Mouse (Mus musculus): ENCODE results near the gene Gatd1. TPM values are rescaled to one million over a fixed set of nuclear protein-coding genes. Genes with fewer than 3 reads are reported as not detected.

The Gatd1 gene
- polyA plus RNA-seq, 1 experiment from 2014 or later = 45.1 TPM

DNA sequence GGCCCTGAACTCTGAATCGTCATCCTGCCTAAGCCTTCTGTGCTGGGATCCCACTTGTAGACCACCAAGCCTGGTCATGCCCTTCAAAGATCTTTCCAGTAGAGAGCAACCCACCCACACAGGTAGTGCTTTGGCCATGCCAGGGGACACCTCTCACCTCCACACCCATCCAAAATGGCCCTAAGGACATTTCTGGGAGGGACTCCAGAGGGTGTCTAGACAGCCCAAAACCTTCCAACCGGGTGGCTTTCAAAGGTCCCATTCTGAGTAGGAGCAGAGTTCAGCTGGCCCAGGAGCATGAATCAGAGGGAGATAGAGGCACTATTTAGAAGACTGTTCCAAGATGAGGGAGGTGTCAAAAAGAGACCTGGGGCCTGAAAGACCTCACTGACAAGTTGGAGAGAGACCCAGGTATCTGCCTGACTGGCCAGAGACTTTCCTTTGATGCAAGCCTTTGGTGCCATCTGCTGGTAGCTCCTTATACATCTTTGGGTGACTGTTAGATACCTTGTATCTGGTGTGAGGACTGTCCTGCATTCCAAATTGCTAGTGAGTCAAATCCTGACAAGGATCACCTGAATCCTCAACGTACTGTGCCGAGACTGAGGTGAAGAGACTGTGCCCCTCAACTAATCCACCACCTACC lies 50.7 kb downstream of the Gatd1 start:
- peaks cover 7% of the 10 kb centered on the region for H3K4me1 ChIP-seq
- WGBS = 58% methylated on average over 4 of the region's 4 CpGs
- H3K4me3 ChIP-seq = no peak overlapping the region; the same call in 1 of the 2 replicates
- H3K27ac ChIP-seq (replicated peaks) = no peak overlapping the region
- peaks cover 37% of the 10 kb centered on the region for H3K27me3 ChIP-seq (ENCODE audit: low read depth, poor library complexity, severe bottlenecking)
- H3K36me3 ChIP-seq = no peaks in the 10 kb centered on the region
- no peaks in the 10 kb centered on the region for H3K9me3 ChIP-seq (replicated peaks)
- DNase-seq (ENCODE audit: low spot score) = peak; percentile 55

DNA sequence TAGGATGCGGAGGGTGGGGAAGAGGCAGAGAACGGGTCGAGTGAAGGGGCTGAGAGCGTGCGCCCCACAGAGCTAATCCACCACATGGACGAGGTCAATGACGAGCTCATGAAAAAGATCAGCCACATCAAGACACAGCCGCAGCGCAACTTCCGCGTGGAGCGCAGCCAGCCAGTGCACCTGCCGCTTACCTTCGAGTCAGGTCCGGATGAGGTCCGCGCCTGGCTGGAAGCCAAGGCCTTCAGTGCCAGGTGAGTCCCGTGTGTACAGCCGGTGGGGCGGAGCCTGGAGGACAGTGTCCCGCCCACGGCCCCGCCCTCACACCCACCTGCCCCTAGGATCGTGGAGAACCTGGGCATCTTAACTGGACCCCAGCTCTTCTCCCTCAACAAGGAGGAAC lies 52.4 kb downstream of the Gatd1 start:
- DNase-seq (ENCODE audit: low spot score) = no peak
- H3K9me3 ChIP-seq (replicated peaks) = no peaks in the 10 kb centered on the region
- peaks cover 37% of the 10 kb centered on the region for H3K27me3 ChIP-seq (ENCODE audit: low read depth, poor library complexity, severe bottlenecking)
- H3K4me3 ChIP-seq = no peak overlapping the region
- no peak overlapping the region for H3K27ac ChIP-seq (replicated peaks)
- WGBS = 19% methylated on average over 24 of the region's 24 CpGs
- no peaks in the 10 kb centered on the region for H3K36me3 ChIP-seq
- peaks cover 7% of the 10 kb centered on the region for H3K4me1 ChIP-seq

Other genes starting within 250 kb of the Gatd1 start
- 64.5 and 66.6 TPM in 2 replicates for gene Rnh1, start 241.3 kb downstream of the Gatd1 start, polyA plus RNA-seq (2016; fragmentation: Nextera tagmentation; extraction: Ambion mirVana)
- 84.2 and 87.5 TPM in 2 replicates for gene Hras, start 220.1 kb downstream of the Gatd1 start, polyA plus RNA-seq (2016; fragmentation: Nextera tagmentation; extraction: Ambion mirVana)
- gene Lrrc56, start 220.0 kb downstream of the Gatd1 start, polyA plus RNA-seq (2016; fragmentation: Nextera tagmentation; extraction: Ambion mirVana) = 14.4 and 14.6 TPM in 2 replicates
- 3.8 and 5.1 TPM in 2 replicates for gene Lmntd2, start 200.1 kb downstream of the Gatd1 start, polyA plus RNA-seq (2016; fragmentation: Nextera tagmentation; extraction: Ambion mirVana)
- gene Rassf7, start 198.3 kb downstream of the Gatd1 start, polyA plus RNA-seq (2016; fragmentation: Nextera tagmentation; extraction: Ambion mirVana) = 55.6 and 57.2 TPM in 2 replicates
- 114 and 125 TPM in 2 replicates for gene Phrf1, start 185.4 kb downstream of the Gatd1 start, polyA plus RNA-seq (2016; fragmentation: Nextera tagmentation; extraction: Ambion mirVana)
- 0.58 and 1.4 TPM in 2 replicates for gene Irf7, start 147.7 kb downstream of the Gatd1 start, polyA plus RNA-seq (2016; fragmentation: Nextera tagmentation; extraction: Ambion mirVana)
- not detected in 2 replicates for gene Cdhr5, start 137.3 kb downstream of the Gatd1 start, polyA plus RNA-seq (2016; fragmentation: Nextera tagmentation; extraction: Ambion mirVana)
- 0.79 and 2.4 TPM in 2 replicates for gene Sct, start 135.0 kb downstream of the Gatd1 start, polyA plus RNA-seq (2016; fragmentation: Nextera tagmentation; extraction: Ambion mirVana)
- gene Drd4, start 122.1 kb downstream of the Gatd1 start, polyA plus RNA-seq (2016; fragmentation: Nextera tagmentation; extraction: Ambion mirVana) = 0.32 and 0.62 TPM in 2 replicates
- gene Deaf1, start 86.4 kb downstream of the Gatd1 start, polyA plus RNA-seq (2016; fragmentation: Nextera tagmentation; extraction: Ambion mirVana) = 57.4 and 67.2 TPM in 2 replicates
- gene Tmem80, start 86.4 kb downstream of the Gatd1 start, polyA plus RNA-seq (2016; fragmentation: Nextera tagmentation; extraction: Ambion mirVana) = 52.2 and 58.1 TPM in 2 replicates
- 3.4 and 3.8 TPM in 2 replicates for gene Eps8l2, start 75.3 kb downstream of the Gatd1 start, polyA plus RNA-seq (2016; fragmentation: Nextera tagmentation; extraction: Ambion mirVana)
- 339 and 342 TPM in 2 replicates for gene Taldo1, start 21.9 kb downstream of the Gatd1 start, polyA plus RNA-seq (2016; fragmentation: Nextera tagmentation; extraction: Ambion mirVana)
- 8.9 and 15.1 TPM in 2 replicates for gene Cend1, start 15.4 kb upstream of the Gatd1 start, polyA plus RNA-seq (2016; fragmentation: Nextera tagmentation; extraction: Ambion mirVana)
- 43.7 and 48.4 TPM in 2 replicates for gene Slc25a22, start 23.8 kb upstream of the Gatd1 start, polyA plus RNA-seq (2016; fragmentation: Nextera tagmentation; extraction: Ambion mirVana)
- 18.8 and 20.9 TPM in 2 replicates for gene Pidd1, start 29.9 kb upstream of the Gatd1 start, polyA plus RNA-seq (2016; fragmentation: Nextera tagmentation; extraction: Ambion mirVana)
- gene Rplp2, start 33.2 kb upstream of the Gatd1 start, polyA plus RNA-seq (2016; fragmentation: Nextera tagmentation; extraction: Ambion mirVana) = 905 and 1,135 TPM in 2 replicates
- gene Pnpla2, start 41.1 kb upstream of the Gatd1 start, polyA plus RNA-seq (2016; fragmentation: Nextera tagmentation; extraction: Ambion mirVana) = 15.2 and 17.5 TPM in 2 replicates
- 4.1 and 6.9 TPM in 2 replicates for gene Cracr2b, start 47.0 kb upstream of the Gatd1 start, polyA plus RNA-seq (2016; fragmentation: Nextera tagmentation; extraction: Ambion mirVana)
- 17.3 and 17.6 TPM in 2 replicates for gene Cd151, start 53.3 kb upstream of the Gatd1 start, polyA plus RNA-seq (2016; fragmentation: Nextera tagmentation; extraction: Ambion mirVana)
- 82.1 and 85.0 TPM in 2 replicates for gene Polr2l, start 61.0 kb upstream of the Gatd1 start, polyA plus RNA-seq (2016; fragmentation: Nextera tagmentation; extraction: Ambion mirVana)
- gene Tspan4, start 61.1 kb upstream of the Gatd1 start, polyA plus RNA-seq (2016; fragmentation: Nextera tagmentation; extraction: Ambion mirVana) = 33.3 and 38.7 TPM in 2 replicates
- 25.0 and 29.4 TPM in 2 replicates for gene Chid1, start 125.7 kb upstream of the Gatd1 start, polyA plus RNA-seq (2016; fragmentation: Nextera tagmentation; extraction: Ambion mirVana)
- gene Ap2a2, start 148.0 kb upstream of the Gatd1 start, polyA plus RNA-seq (2016; fragmentation: Nextera tagmentation; extraction: Ambion mirVana) = 104 and 112 TPM in 2 replicates
- 0.14 and 0.20 TPM in 2 replicates for gene Muc6, start 241.2 kb upstream of the Gatd1 start, polyA plus RNA-seq (2016; fragmentation: Nextera tagmentation; extraction: Ambion mirVana)